Mouse (Mus musculus) splenic B cell, adult 2 months (primary cell): Measurements from ENCODE around the gene Haus3.

Source experiments
- DNase-seq: peaks from one replicate; pipeline ENCODE4 v3.0.0-alpha.2; 2011; ENCODE audit warnings: low read depth, low spot score
- H3K27me3 ChIP-seq: 2 replicates; pipeline ENCODE4 v1.6.1; 2012; ENCODE audit warnings: mild to moderate bottlenecking, low read length, moderate library complexity, mixed read lengths; ENCODE audit not compliant: control insufficient read depth, poor library complexity, insufficient read depth, severe bottlenecking
- H3K36me3 ChIP-seq: 2 replicates; pipeline ENCODE4 v1.6.1; 2012; ENCODE audit warnings: mild to moderate bottlenecking, low read length, moderate library complexity, mixed read lengths; ENCODE audit not compliant: control insufficient read depth, poor library complexity, insufficient read depth, severe bottlenecking

Gene Haus3

DNA sequence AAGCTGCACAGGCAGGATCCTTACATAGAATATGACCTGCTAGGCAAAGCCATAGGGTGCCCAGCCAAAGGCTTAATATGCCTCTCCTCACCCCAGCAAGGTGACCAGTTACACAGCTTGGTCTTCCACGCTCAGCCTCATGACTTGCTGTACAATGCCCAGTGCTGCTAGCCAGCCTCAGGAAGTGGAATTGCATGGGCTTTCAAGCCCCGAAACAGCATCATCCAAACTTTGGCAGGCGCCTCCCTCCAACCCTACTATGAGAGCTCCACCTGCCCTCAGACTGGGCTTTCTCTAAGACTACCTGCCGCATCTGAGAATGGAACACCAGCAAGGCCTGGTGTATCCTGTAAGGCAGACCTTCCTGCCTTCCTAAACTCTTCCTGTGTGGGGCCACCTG, 8.5 kb upstream of the Haus3 start:
- no peak for DNase-seq
- no peaks in the 10 kb centered on the region for H3K27me3 ChIP-seq
- peaks cover 2% of the 10 kb centered on the region for H3K36me3 ChIP-seq

DNA sequence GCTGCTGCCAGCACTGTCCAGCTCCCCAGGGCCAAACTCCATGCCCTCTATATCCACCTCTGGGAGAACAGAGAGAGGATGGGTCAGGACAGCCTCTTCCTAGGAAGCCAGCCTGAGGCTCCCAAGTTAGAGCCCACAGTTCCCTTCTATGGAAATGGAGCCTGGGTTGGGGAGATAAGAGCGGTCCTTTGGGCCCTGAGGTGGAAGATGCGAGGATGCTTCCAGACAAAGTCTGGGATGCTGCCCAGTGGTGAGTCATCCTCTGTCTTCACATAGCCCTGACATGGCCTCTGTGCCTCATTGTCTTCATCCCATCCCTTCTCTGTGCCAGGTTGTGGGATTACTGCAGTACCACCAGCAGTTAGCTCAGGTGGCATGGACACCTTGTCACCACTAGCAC, 7.8 kb upstream of the Haus3 start:
- DNase-seq, result no peak

GRCm38 (mm10) chr5:34176691-34177090, 7.4 kb upstream of the Haus3 start:
- H3K36me3 ChIP-seq, result peaks cover 2% of the 10 kb centered on the region; the same call in 1 of the 2 replicates
- no peak for DNase-seq

More for the DNA sequence above, 7.8 kb upstream of the Haus3 start:
- Histone ChIP-seq H3K36me3 (peaks cover 2% of the 10 kb centered on the region; the same call in 1 of the 2 replicates), H3K27me3 (no peaks in the 10 kb centered on the region)

GRCm38 (mm10) chr5:34175403-34175694, 6.0 kb upstream of the Haus3 start:
- DNase-seq, result no peak

More at GRCm38 (mm10) chr5:34176691-34177090, 7.4 kb upstream of the Haus3 start:
- H3K27me3 ChIP-seq, result no peaks in the 10 kb centered on the region

DNA sequence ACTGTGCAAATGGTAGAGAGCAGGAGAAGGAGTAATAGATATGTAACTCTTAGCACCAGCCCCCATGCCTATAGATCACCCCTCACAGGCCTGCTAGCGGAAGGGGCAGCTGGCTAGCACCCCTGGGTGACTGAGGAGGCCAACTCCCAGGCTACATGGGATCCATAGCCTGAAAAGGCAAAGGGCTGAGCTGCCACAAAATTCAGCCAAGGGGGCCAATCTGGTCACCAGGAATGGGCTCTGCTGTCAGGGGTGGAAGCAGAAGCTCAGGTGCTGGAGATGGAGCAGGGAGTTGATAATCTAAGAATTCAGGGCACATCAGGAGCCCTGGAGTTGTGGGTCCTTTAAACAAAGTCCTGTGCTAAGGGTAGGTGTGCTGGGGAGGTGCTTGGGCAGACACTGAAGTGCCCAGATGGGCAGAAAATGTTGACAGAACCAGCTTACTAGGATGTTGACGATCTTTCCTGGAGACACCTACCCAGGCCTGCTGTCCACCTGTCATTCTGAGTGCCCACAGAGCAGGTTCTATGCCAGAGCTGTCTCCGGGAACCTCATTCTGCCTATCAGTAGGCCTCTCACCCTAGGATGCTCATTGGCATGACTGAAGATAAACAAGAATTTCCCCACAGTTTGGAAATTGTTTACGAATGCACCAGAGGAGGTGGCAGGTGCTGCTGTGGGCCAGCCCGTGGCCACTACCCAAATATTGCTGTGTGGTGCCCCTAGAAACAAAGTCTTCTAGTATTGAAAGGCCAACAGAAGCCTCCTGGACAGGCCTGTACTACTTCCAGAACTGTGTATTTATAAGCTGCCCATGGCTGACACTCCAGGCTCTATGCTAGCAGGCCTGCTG, 5.4 kb upstream of the Haus3 start:
- no peak for DNase-seq
- Histone ChIP-seq H3K36me3 (peaks cover 2% of the 10 kb centered on the region; the same call in 1 of the 2 replicates), H3K27me3 (no peaks in the 10 kb centered on the region)

More at GRCm38 (mm10) chr5:34175403-34175694, 6.0 kb upstream of the Haus3 start:
- Histone ChIP-seq H3K36me3 (peaks cover 2% of the 10 kb centered on the region; the same call in 1 of the 2 replicates), H3K27me3 (no peaks in the 10 kb centered on the region)

- peaks cover 2% of the 10 kb centered on the region; the same call in 1 of the 2 replicates for H3K36me3 ChIP-seq
- no peak for DNase-seq
- H3K27me3 ChIP-seq, result no peaks in the 10 kb centered on the region
Measured at GRCm38 (mm10) chr5:34174021-34174420, 4.7 kb upstream of the Haus3 start.

GRCm38 (mm10) chr5:34170726-34171125, 1.4 kb upstream of the Haus3 start:
- no peaks in the 10 kb centered on the region for H3K27me3 ChIP-seq
- no peak for DNase-seq

DNA sequence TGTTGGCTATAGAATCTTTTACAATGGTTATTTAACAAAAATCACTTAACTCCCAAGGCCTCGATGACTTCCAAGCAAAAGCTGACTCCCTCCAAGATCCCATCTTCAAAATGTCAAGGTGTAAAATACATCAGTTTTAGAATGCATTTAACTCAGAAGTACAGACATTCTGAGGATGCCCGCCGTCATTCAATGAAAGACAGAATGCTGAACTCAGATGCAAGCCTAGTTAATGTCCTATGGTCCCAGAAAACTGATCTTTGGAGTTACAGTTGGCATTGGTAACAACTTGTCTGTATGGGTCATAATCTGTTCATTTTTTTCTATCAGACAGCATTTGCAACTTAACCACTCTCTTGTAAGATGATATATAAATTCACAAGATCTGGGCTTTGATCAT, 627 bp upstream of the Haus3 start:
- Histone ChIP-seq H3K36me3 (peaks cover 2% of the 10 kb centered on the region), H3K27me3 (no peaks in the 10 kb centered on the region)
- DNase-seq, result no peak

More at GRCm38 (mm10) chr5:34170726-34171125, 1.4 kb upstream of the Haus3 start:
- H3K36me3 ChIP-seq, result peaks cover 2% of the 10 kb centered on the region

DNA sequence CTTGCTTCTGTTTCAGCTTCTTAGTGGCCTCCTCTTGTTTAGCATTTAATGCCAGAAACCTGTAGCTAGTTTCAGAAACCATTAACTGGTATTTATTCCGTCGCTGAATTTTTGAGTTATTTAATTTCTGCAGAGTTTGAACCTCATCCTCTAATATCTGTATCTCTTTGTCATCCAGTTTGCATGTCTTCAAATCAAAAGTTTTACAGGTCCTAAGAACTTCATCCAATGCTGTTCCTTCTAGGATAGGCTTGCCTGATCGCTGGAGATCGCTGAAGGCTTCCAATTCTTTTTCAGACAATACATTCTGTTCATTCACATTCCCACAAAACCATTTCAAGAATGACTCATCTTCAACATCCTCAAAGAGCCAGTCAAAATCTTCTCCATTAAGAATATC, 1.5 kb downstream of the Haus3 start:
- Histone ChIP-seq H3K36me3 (peaks cover 2% of the 10 kb centered on the region; the same call in 1 of the 2 replicates), H3K27me3 (no peaks in the 10 kb centered on the region)
- DNase-seq, result no peak

DNA sequence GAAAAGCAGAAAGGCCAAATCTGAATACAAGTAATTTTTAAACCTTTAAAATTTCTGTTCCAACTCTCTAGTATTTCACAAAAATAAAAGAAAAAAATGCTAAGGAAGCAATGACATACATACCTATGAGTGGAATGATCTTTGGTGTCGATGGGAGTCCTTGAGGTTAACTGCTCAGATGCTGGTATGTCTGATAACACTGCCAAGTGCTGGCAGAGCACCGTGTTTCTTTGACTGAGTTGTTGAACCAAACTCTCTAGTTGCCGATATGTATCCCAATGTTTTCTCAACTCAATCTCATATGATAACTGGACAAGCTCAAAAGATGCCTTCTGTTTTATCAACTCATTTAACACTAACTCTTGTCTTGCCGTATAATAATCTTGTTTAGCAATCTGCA, 3.5 kb downstream of the Haus3 start:
- no peak for DNase-seq
- peaks cover 2% of the 10 kb centered on the region; the same call in 1 of the 2 replicates for H3K36me3 ChIP-seq
- H3K27me3 ChIP-seq, result no peaks in the 10 kb centered on the region

- no peaks in the 10 kb centered on the region for H3K36me3 ChIP-seq
- no peak for DNase-seq
- H3K27me3 ChIP-seq, result no peaks in the 10 kb centered on the region
Measured at GRCm38 (mm10) chr5:34148476-34148875, 20.9 kb downstream of the Haus3 start.

GRCm38 (mm10) chr5:34147554-34147953, 21.8 kb downstream of the Haus3 start:
- peak; percentile 9 for DNase-seq
- Histone ChIP-seq H3K36me3 (no peaks in the 10 kb centered on the region), H3K27me3 (no peaks in the 10 kb centered on the region)

DNA sequence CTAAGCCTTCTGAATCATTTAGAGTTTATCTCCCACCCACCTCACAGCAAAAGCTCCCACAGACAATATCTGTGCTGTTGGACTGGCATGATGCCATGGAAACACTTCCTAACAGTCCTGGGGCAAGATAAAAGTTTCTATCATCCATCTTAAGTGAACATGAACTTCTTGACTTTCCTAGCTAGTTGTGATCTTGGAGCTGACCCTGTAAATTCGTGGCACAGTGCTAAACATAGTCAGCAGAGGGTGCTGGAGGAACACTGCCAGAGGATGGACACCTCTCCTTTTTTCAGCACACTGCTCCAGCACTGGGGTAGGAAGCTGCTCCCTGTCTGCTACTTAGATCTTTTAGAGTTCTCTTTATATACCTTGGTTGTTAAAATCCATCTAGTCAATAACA, 29.6 kb downstream of the Haus3 start:
- Histone ChIP-seq H3K36me3 (no peaks in the 10 kb centered on the region), H3K27me3 (no peaks in the 10 kb centered on the region)
- peak; percentile 39 for DNase-seq

DNA sequence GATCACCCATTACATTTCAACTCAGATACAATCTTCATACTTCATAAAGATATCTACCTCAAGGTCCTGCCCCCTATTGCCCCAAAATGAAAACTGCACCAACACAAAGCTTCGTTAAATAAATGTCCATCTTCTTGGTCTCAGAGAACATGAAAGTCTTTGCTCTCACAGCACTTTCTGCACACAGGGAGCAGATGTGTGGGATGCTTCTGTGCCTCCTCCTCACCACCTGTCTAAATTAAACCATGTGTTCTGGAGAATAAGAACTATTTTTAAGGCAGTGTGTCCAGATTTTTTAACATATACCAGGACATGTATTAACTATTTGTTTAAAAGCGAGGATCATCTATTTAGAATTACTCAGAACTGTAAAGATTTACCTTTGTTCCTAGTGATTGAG, 36.6 kb downstream of the Haus3 start:
- no peaks in the 10 kb centered on the region for H3K36me3 ChIP-seq
- H3K27me3 ChIP-seq, result no peaks in the 10 kb centered on the region
- DNase-seq, result no peak

- Histone ChIP-seq H3K27me3 (no peaks in the 10 kb centered on the region), H3K36me3 (no peaks in the 10 kb centered on the region)
- DNase-seq, result no peak
Measured at GRCm38 (mm10) chr5:34124131-34124530, 45.2 kb downstream of the Haus3 start.
